Mouse (Mus musculus) heart, adult 2 months (tissue): ENCODE measurements around the gene Ano5. TPM values are rescaled to one million over a fixed set of nuclear protein-coding genes. Genes with fewer than 3 reads are reported as not detected.

Source experiments
- DNase-seq, 2 experiments: peaks; one replicate each; pipeline ENCODE4 v3.0.0; 2021
- H3K27ac ChIP-seq: fragments of 200-600 bp; 2 replicates; pipeline ENCODE4 v1.8.1; 2022
- H3K27me3 ChIP-seq: fragments of 200-500 bp; 2 replicates; pipeline ENCODE4 v1.6.1; 2012; ENCODE audit warnings: mild to moderate bottlenecking, low read length, inconsistent platforms, mixed read lengths; ENCODE audit not compliant: control insufficient read depth, insufficient read depth
- H3K36me3 ChIP-seq: fragments of 200-500 bp; 2 replicates; pipeline ENCODE4 v1.6.1; 2012; ENCODE audit warnings: low read length, inconsistent platforms; ENCODE audit not compliant: control insufficient read depth, insufficient read depth
- H3K4me1 ChIP-seq: fragments of 200-500 bp; 2 replicates; pipeline ENCODE4 v1.6.1; 2011; ENCODE audit warnings: low read length; ENCODE audit not compliant: control insufficient read depth, insufficient read depth
- H3K4me3 ChIP-seq: fragments of 200-600 bp; 2 replicates; pipeline ENCODE4 v1.8.1; 2022
- H3K79me2 ChIP-seq: fragments of 200-500 bp; replicated peaks from 2 replicates; pipeline ENCODE4 v1.6.1; 2012; ENCODE audit warnings: mild to moderate bottlenecking, inconsistent platforms, low read length, moderate library complexity, mixed read lengths; ENCODE audit not compliant: control insufficient read depth, insufficient read depth
- H3K9ac ChIP-seq: fragments of 200-500 bp; 2 replicates; pipeline ENCODE4 v1.6.1; 2012; ENCODE audit warnings: low read depth, mild to moderate bottlenecking, control low read depth, inconsistent platforms, low read length, mixed read lengths
- CTCF ChIP-seq: fragments of 200-600 bp; IDR thresholded peaks from 2 replicates; pipeline ENCODE4 v1.8.1; 2022; ENCODE audit warnings: antibody characterized with exemption, mild to moderate bottlenecking, moderate library complexity
- EP300 ChIP-seq: fragments of 200-500 bp; IDR thresholded peaks from 2 replicates; pipeline ENCODE4 v1.6.1; 2011; ENCODE audit warnings: low read depth, low read length, control low read depth; ENCODE audit not compliant: insufficient read depth
- POLR2A ChIP-seq: fragments of 200-500 bp; IDR thresholded peaks from 2 replicates; pipeline ENCODE4 v1.6.1; 2011; ENCODE audit warnings: mild to moderate bottlenecking, low read depth, low read length, control low read depth; ENCODE audit not compliant: insufficient read depth
- WGBS: fragments of 180-500 bp; shearing (Covaris S2); methylation state at CpG from one replicate; pipeline ENCODE4 v1.1.7; 2018; 5-methylcytosine and 5-hydroxymethylcytosine counted together
- intact Hi-C: fragments of 180-260 bp; cut with DNase I; formaldehyde crosslinking; loops from one replicate; pipeline ENCODE4 v1.15.1; 2025
- polyA plus RNA-seq: library from polyadenylated mRNA; depleted of rRNA; stranded (reverse); fragments of >200 nt; gene quantifications from 2 replicates; pipeline ENCODE4 v1.2.3, GENCODE M21; 2012
- total RNA-seq, 2 experiments: library from RNA; stranded (reverse); gene quantifications; 2 replicates each; pipeline ENCODE4 v1.2.3; 2021

Ano5 gene
- total and polyA plus RNA-seq, 3 experiments, result 0.18 to 0.96 (median 0.65) TPM

DNA sequence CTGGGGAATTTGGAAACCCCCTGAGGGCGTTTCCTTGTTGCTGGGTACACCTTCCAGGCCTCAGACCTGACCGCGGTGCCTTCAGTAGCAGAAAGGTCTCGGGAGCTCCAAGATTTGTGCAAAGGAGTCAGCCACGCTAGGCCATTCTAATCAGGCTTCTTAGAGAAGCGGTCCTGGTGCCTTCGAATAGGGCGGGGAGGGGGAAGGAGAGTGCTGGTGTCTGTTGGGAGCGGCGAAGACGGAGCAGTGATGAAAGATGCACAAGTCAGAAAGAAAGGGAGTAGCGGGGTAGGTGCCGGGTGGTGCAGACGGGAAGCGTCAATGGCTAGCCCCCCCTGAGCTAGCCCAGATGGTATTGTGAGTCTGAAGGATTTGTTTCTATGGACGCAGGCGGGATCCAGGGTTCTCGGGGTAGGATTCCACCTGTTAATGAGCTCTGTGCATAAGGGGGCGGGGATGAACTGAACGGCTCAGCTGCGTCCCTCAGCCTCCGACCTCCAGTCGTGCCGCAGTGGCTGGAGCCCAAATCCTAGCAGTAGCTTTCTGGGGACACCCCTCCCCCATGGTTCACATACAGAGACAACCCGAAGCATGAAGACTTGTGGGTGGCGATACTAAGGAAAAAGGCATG lies 116.3 kb downstream of the Ano5 start:
- Histone ChIP-seq H3K4me1 (no peaks in the 10 kb centered on the region), H3K27me3 (peaks cover 11% of the 10 kb centered on the region), H3K36me3 (no peaks in the 10 kb centered on the region), H3K79me2 (no peaks in the 10 kb centered on the region), H3K4me3 (no peak overlapping the region), H3K9ac (no peak overlapping the region), H3K27ac (no peak overlapping the region)
- intact Hi-C loops, result no loop called here
- TF ChIP-seq CTCF (no peak), EP300 (no peak), POLR2A (no peak)
- WGBS, result 1% methylated on average over 26 of the region's 26 CpGs
- DNase-seq, result no peak

DNA sequence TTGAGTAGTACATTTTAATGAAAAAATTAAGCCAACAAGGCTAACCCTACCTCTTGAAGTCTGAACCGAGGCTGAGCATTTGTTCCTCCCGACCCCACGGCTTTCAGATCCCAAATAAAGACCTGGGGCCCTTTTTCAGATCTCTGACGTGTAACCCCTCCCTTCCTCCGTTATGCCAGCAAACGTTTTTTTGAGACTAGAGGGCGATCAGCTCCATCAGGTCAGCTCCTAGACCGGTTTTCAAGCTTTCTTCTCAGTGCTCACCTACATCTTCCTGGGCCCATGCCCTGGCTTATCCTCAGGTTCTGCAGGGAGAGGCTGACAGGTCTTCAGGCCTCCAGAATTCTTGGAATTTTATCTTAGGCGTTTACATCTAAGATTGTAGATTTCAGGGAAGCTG lies 116.8 kb downstream of the Ano5 start:
- Histone ChIP-seq H3K9ac (no peak overlapping the region), H3K27ac (no peak overlapping the region), H3K36me3 (no peaks in the 10 kb centered on the region), H3K27me3 (peaks cover 11% of the 10 kb centered on the region), H3K79me2 (no peaks in the 10 kb centered on the region), H3K4me3 (no peak overlapping the region), H3K4me1 (no peaks in the 10 kb centered on the region)
- WGBS, result 2% methylated on average over 9 of the region's 9 CpGs
- TF ChIP-seq EP300, result no peak
- no peak for TF ChIP-seq CTCF
- TF ChIP-seq POLR2A, result no peak
- no peak for DNase-seq
- intact Hi-C loops, result no loop called here

DNA sequence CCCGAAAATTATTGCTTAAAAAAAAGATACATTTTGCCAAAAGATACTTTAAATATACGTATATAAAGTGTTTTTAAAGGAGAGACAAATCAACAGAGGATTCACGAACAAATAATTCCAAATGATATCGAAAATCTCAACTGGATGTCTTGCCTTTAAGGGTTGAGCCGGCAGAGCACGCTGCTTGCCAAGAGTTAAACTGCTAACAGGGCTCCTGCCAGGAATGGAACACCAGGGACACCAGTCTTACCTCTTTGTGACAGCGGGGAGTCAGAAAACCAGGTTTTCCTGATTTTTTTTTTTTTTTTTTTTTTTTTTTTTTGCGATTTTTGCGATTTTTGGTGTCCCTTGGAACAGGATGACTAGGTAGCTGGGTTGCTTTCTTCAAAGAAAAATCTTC lies 117.5 kb downstream of the Ano5 start:
- peaks cover 11% of the 10 kb centered on the region for H3K27me3 ChIP-seq
- H3K27ac ChIP-seq, result no peak overlapping the region
- no peak for DNase-seq
- H3K79me2 ChIP-seq, result no peaks in the 10 kb centered on the region
- TF ChIP-seq CTCF, result no peak
- no peak for TF ChIP-seq EP300
- TF ChIP-seq POLR2A, result no peak
- H3K9ac ChIP-seq, result no peak overlapping the region
- H3K4me1 ChIP-seq, result no peaks in the 10 kb centered on the region
- intact Hi-C loops, result no loop called here
- H3K4me3 ChIP-seq, result no peak overlapping the region
- no peaks in the 10 kb centered on the region for H3K36me3 ChIP-seq
- WGBS, result 3% methylated on average over 9 of the region's 9 CpGs

GRCm38 (mm10) chr7:51629206-51629605 lies 118.4 kb downstream of the Ano5 start:
- Histone ChIP-seq H3K27ac (no peak overlapping the region), H3K4me3 (no peak overlapping the region), H3K27me3 (peaks cover 10% of the 10 kb centered on the region), H3K4me1 (no peaks in the 10 kb centered on the region), H3K79me2 (no peaks in the 10 kb centered on the region), H3K36me3 (no peaks in the 10 kb centered on the region), H3K9ac (no peak overlapping the region)
- no peak for DNase-seq
- WGBS, result 2% methylated on average over 3 of the region's 3 CpGs
- intact Hi-C loops, result no loop called here
- no peak for TF ChIP-seq EP300
- no peak for TF ChIP-seq CTCF
- no peak for TF ChIP-seq POLR2A

- TF ChIP-seq CTCF (no peak), EP300 (no peak), POLR2A (no peak)
- WGBS, result 38% methylated on average over 3 of the region's 3 CpGs
- Histone ChIP-seq H3K9ac (no peak overlapping the region), H3K79me2 (no peaks in the 10 kb centered on the region), H3K27me3 (peaks cover 7% of the 10 kb centered on the region), H3K4me1 (no peaks in the 10 kb centered on the region), H3K27ac (no peak overlapping the region), H3K4me3 (no peak overlapping the region), H3K36me3 (no peaks in the 10 kb centered on the region)
- DNase-seq, result no peak
- intact Hi-C loops, result no loop called here
Observed at GRCm38 (mm10) chr7:51631171-51631570, 120.3 kb downstream of the Ano5 start.

DNA sequence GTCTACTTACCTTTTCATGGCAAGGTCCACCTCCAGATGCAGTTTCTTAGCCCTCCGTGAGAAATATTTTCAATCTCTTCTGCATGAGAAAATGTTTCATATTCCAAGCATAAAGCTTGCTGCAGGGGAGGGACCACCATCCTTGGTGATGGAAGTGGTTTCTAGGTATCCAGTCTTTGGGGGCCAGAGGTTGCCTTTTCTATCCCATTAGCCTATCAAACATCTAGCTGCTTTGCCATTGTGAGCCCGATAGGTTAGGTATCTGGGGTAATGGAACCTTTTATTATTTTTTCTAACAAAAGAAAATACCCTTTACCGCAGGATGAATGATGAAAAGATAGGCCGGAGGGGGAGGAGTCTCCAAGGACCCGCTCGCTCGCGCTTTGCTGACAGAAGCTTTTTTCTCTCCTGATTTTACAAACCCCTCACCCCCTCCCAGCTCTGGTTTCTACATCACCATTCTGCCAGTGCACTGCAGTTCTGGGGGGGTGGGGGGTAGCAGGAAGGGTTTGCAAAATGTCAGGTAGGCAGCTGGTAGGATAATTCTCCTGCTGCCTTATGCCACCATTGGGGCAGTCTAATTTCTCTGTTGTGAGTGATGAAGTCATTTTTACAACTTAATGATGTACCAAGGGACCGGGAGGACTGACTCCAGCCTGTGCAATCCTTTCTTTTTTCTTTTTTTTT lies 121.9 kb downstream of the Ano5 start:
- intact Hi-C loops, result no loop called here
- Histone ChIP-seq H3K4me3 (no peak overlapping the region), H3K4me1 (no peaks in the 10 kb centered on the region), H3K27me3 (peaks cover 3% of the 10 kb centered on the region), H3K79me2 (no peaks in the 10 kb centered on the region), H3K36me3 (no peaks in the 10 kb centered on the region), H3K27ac (no peak overlapping the region), H3K9ac (no peak overlapping the region)
- TF ChIP-seq EP300 (no peak), POLR2A (no peak), CTCF (no peak)
- 8% methylated on average over 9 of the region's 9 CpGs for WGBS
- no peak for DNase-seq
